Mouse (Mus musculus): ENCODE data around the gene Bmpr2.

DNA sequence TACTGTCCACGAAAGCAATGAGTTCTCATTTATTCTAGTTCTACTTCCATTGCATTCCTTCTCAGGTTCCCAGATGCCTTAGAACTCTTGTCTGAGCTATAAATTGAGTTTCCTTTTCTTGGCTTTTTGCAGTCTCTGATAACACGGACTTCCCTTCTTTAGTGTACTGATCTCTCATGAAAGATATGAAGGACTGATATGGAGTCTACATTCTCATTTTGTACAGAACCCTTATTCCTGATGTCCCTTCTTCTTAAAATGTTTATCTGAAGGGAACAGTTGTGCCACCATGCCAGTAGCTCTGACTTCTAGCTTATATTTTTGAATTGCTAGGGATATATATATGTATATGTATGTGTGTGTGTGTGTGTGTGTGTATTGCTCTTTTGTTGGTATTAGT, 46.7 kb downstream of the Bmpr2 start:
- no peak for TF ChIP-seq CTCF (IDR thresholded peaks at IDR 0.05; ENCODE audit: low read depth, low read length)
- no peak for TF ChIP-seq GATA1 (IDR thresholded peaks at IDR 0.05; ENCODE audit: borderline replicate concordance, low read length)

Data from G1E (cell line).